In genomic region chr6:86437711-86438110, GRCm38 (mm10) we compare ENCODE assay signal across 8 mouse cellular contexts. TPM values are rescaled to one million over a fixed set of nuclear protein-coding genes. Genes with fewer than 3 reads are reported as not detected.
DNase-seq lines count a peak whose midpoint lies in the region.

No protein-coding gene starts in this region.

- H3K9me3 ChIP-seq in erythroblast, embryonic 14.5 days (ENCODE audit: control insufficient read depth, low read length): no peaks in the 10 kb centered on the region

- intact Hi-C loops in heart, postnatal 25 days (cut with DNase I): loop anchor here (10.0 kb wide), 1 partner anchor 237 kb away; no protein-coding TSS in a partner anchor

- H3K36me3 ChIP-seq in erythroblast, embryonic 14.5 days (ENCODE audit: control insufficient read depth): peaks cover 33% of the 10 kb centered on the region

- H3K27me3 ChIP-seq in erythroblast, embryonic 14.5 days (ENCODE audit: control insufficient read depth): no peaks in the 10 kb centered on the region

- H3K4me1 ChIP-seq in erythroblast, embryonic 14.5 days (ENCODE audit: control insufficient read depth): peaks cover 23% of the 10 kb centered on the region

- peak; percentile 76 for DNase-seq in MN1 (ENCODE audit: low spot score)
- peak; percentile 12 for DNase-seq in brain, embryonic 18.5 days (ENCODE audit: low read depth, low spot score)
- peak; percentile 27 for DNase-seq in heart, postnatal 25 days (ENCODE audit: low spot score)
- DNase-seq in layer of hippocampus, postnatal 10 days (ENCODE audit: low spot score in 2 of 2): peak; percentile 38 to 49
- peak; percentile 53 for DNase-seq in lung, postnatal 14 days
- peak; percentile 38 for DNase-seq in ovary, postnatal 14 days (ENCODE audit: low spot score)
- DNase-seq in urinary bladder, postnatal 25 days (ENCODE audit: low spot score): peak; percentile 40

- peak overlapping the region; percentile 74 for H3K4me3 ChIP-seq in erythroblast, embryonic 14.5 days (replicated peaks)

RNA-seq across cellular contexts. Expression of gene C87436, which starts 0.5 kb away (rescaled TPM):
- polyA plus RNA-seq in erythroblast, embryonic 14.5 days (2012): 0.84 and 1.5 TPM in 2 replicates
- total RNA-seq in heart, postnatal 25 days (2021): 10 to 100 TPM in 1 of 2 experiments, 1 to 10 TPM in 1; 9.1 to 12.4 TPM
- 10 to 100 TPM; 13.6 to 15.9 TPM for total RNA-seq in layer of hippocampus, postnatal 10 days (2021)

RNA-seq across cellular contexts. Expression of gene Gm44790, which starts 11.3 kb away (rescaled TPM):
- polyA plus RNA-seq in erythroblast, embryonic 14.5 days (2012): not detected in 2 replicates
- under 1 TPM in 1 of 2 experiments, not detected in 1; 0.36 TPM for total RNA-seq in heart, postnatal 25 days (2021)
- total RNA-seq in layer of hippocampus, postnatal 10 days (2021): not detected

RNA-seq across cellular contexts. Expression of gene Tia1, which starts 33.7 kb away (rescaled TPM):
- 0.58 and 0.72 TPM in 2 replicates for polyA plus RNA-seq in erythroblast, embryonic 14.5 days (2012)
- total RNA-seq in heart, postnatal 25 days (2021): 10 to 100 TPM; 26.6 to 27.1 TPM
- total RNA-seq in layer of hippocampus, postnatal 10 days (2021): 100 to 1,000 TPM; 148 to 168 TPM

RNA-seq across cellular contexts. Expression of gene Pcyox1, which starts 40.8 kb away (rescaled TPM):
- polyA plus RNA-seq in erythroblast, embryonic 14.5 days (2012): 0.08 and 0.46 TPM in 2 replicates
- 10 to 100 TPM; 62.1 to 72.9 TPM for total RNA-seq in heart, postnatal 25 days (2021)
- total RNA-seq in layer of hippocampus, postnatal 10 days (2021): 100 to 1,000 TPM; 119 to 133 TPM

Comparison
In these comparisons a context has a peak if more than half of its experiments do, and no peak if none do; other contexts are left out.
1. Peak in every context shown above with its lines: DNase-seq and H3K4me3 ChIP-seq.
2. DNase-seq: peak in every context shown above with its lines; median percentile 76 in MN1; 53 in lung, postnatal 14 days; 44 in layer of hippocampus, postnatal 10 days; 40 in urinary bladder, postnatal 25 days; 38 in ovary, postnatal 14 days; 27 in heart, postnatal 25 days; 12 in brain, embryonic 18.5 days.
3. RNA of gene Tia1, which starts 33.7 kb away (total RNA-seq): 148 to 168 TPM in layer of hippocampus, postnatal 10 days; 26.6 to 27.1 TPM in heart, postnatal 25 days; every median in the first group is over 4 times any median in the second.